17 mouse cellular contexts compared by ENCODE assay signal in genomic region chr12:77855796-77856195, GRCm38 (mm10).
DNase-seq lines count a peak whose midpoint lies in the region; ATAC-seq lines count a peak whose summit lies in the region.
"Had no signal": no experiment of that assay in that cellular context is flagged by ENCODE, and none has a peak within 500 bp of the region (broad histone marks: within the 10 kb centered on the region; RNA-seq: fewer than 3 reads in every experiment).

No protein-coding gene starts in this region.

- H3K27me3 ChIP-seq in forebrain, embryonic 10.5 days (ENCODE audit: poor library complexity, severe bottlenecking) = no peaks in the 10 kb centered on the region
- H3K27me3 ChIP-seq in forebrain, embryonic 15.5 days = no peaks in the 10 kb centered on the region
- H3K27me3 ChIP-seq: heart, embryonic 15.5 days had no signal

- H3K9ac ChIP-seq in forebrain, embryonic 15.5 days (replicated peaks) = no peak overlapping the region
- H3K9ac ChIP-seq: heart, embryonic 15.5 days; liver, embryonic 14.5 days had no signal

- no peak for ATAC-seq in forebrain, embryonic 15.5 days (replicated peaks)
- ATAC-seq: lung, postnatal 0 days had no signal

- peak overlapping the region; percentile 26; the same call in 1 of the 2 replicates for H3K27ac ChIP-seq in forebrain, embryonic 10.5 days
- H3K27ac ChIP-seq in forebrain, embryonic 15.5 days (replicated peaks) = no peak overlapping the region
- H3K27ac ChIP-seq: heart, embryonic 15.5 days; liver, embryonic 14.5 days had no signal

- 79% methylated on average over 12 of the region's 12 CpGs for WGBS in forebrain, embryonic 10.5 days
- 62% methylated on average over 12 of the region's 12 CpGs for WGBS in forebrain, embryonic 15.5 days

- H3K4me1 ChIP-seq in forebrain, embryonic 10.5 days = peaks cover 48% of the 10 kb centered on the region
- H3K4me1 ChIP-seq in forebrain, embryonic 15.5 days = peaks cover 23% of the 10 kb centered on the region

- no peaks in the 10 kb centered on the region for H3K36me3 ChIP-seq in forebrain, embryonic 10.5 days (replicated peaks)
- no peaks in the 10 kb centered on the region for H3K36me3 ChIP-seq in forebrain, embryonic 15.5 days
- H3K36me3 ChIP-seq: heart, embryonic 15.5 days had no signal

- no peak overlapping the region for H3K4me2 ChIP-seq in forebrain, embryonic 15.5 days (replicated peaks)
- H3K4me2 ChIP-seq: heart, embryonic 15.5 days had no signal

- H3K4me3 ChIP-seq in forebrain, embryonic 10.5 days = no peak overlapping the region
- H3K4me3 ChIP-seq in forebrain, embryonic 15.5 days = no peak overlapping the region
- H3K4me3 ChIP-seq: erythroblast, embryonic 14.5 days; heart, embryonic 15.5 days; myocyte had no signal

- intact Hi-C loops in left cerebral cortex, postnatal 4 days (cut with DNase I) = no loop called here

- H3K9me3 ChIP-seq in forebrain, embryonic 10.5 days = no peaks in the 10 kb centered on the region
- no peaks in the 10 kb centered on the region for H3K9me3 ChIP-seq in forebrain, embryonic 15.5 days
- H3K9me3 ChIP-seq: heart, embryonic 15.5 days had no signal

- DNase-seq in forebrain, embryonic 10.5 days (ENCODE audit: extremely low spot score, low spot score) = no peak
- peak; percentile 66 for DNase-seq in left cerebral cortex, postnatal 4 days
- no peak for DNase-seq in left cerebral cortex, adult 8-10 months (ENCODE audit: low spot score in 2 of 2)
- DNase-seq in forelimb bud, embryonic 11.5 days (ENCODE audit: low read depth, low spot score) = peak; percentile 72
- DNase-seq in mesoderm, embryonic 11.5 days (ENCODE audit: low read depth, low spot score) = peak; percentile 34
- DNase-seq in kidney, adult 11 months = no peak
- no peak for DNase-seq in kidney, postnatal 25 days
- DNase-seq: B cell, adult 2 months; cerebellum, adult 2 months; kidney, adult 9 months; thymus, adult 2 months had no signal

Comparison
In these comparisons a context has a peak if more than half of its experiments do, and no peak if none do; other contexts are left out.
1. DNase-seq: peak in left cerebral cortex, postnatal 4 days (single experiment), forelimb bud, embryonic 11.5 days (single experiment) and mesoderm, embryonic 11.5 days (single experiment); none in forebrain, embryonic 10.5 days (single experiment), left cerebral cortex, adult 8-10 months (0 of 2), kidney, adult 11 months (single experiment) and kidney, postnatal 25 days (0 of 2).